Mouse (Mus musculus): Measurements from ENCODE around the gene Mum1l1. TPM values are rescaled to one million over a fixed set of nuclear protein-coding genes. Genes with fewer than 3 reads are reported as not detected.

The Mum1l1 gene
- polyA plus RNA-seq, 1 experiment from 2014 or later: 10.2 TPM

Other genes with a start within 250 kb of the Mum1l1 start
- not detected in 2 replicates for gene Serpina7, start 124.8 kb upstream of the Mum1l1 start, polyA plus RNA-seq (2014; fragmentation: Nextera tagmentation; extraction: Ambion mirVana)
- not detected in 2 replicates for gene 4930513O06Rik, start 123.8 kb upstream of the Mum1l1 start, polyA plus RNA-seq (2014; fragmentation: Nextera tagmentation; extraction: Ambion mirVana)
- gene 4933428M09Rik, start 30.8 kb upstream of the Mum1l1 start, polyA plus RNA-seq (2014; fragmentation: Nextera tagmentation; extraction: Ambion mirVana): not detected in 2 replicates
- not detected in 2 replicates for gene Trap1a, start 123.6 kb downstream of the Mum1l1 start, polyA plus RNA-seq (2014; fragmentation: Nextera tagmentation; extraction: Ambion mirVana)